Mouse (Mus musculus): ENCODE measurements around the gene Cubn.

- TF ChIP-seq GATA1 (IDR thresholded peaks at IDR 0.05; ENCODE audit: low read length) (no peak), TAL1 (IDR thresholded peaks at IDR 0.05; ENCODE audit: low read length) (no peak)
These were observed 22.0 kb downstream of the Cubn start for GRCm38 (mm10) chr2:13469641-13470040.
